Mouse (Mus musculus): Measurements from ENCODE around the gene Gpr179.

- no peak for TF ChIP-seq CTCF (IDR thresholded peaks at IDR 0.05; ENCODE audit: extremely low read depth, insufficient read length, insufficient replicate concordance, low read depth, low read length)
- TF ChIP-seq POLR2A (IDR thresholded peaks at IDR 0.05; ENCODE audit: low read depth, low read length), result no peak
These were observed 62.3 kb downstream of the Gpr179 start for GRCm38 (mm10) chr11:97289276-97290230.

All from small intestine, adult 2 months (tissue).